In genomic region chr8:91381543-91382106, GRCm38 (mm10) we compare ENCODE assay signal across 10 mouse cellular contexts.
DNase-seq lines count a peak whose midpoint lies in the region; ATAC-seq and TF ChIP-seq lines count a peak whose summit lies in the region.
"Had no signal": no experiment of that assay in that cellular context is flagged by ENCODE, and none has a peak within 500 bp of the region (broad histone marks: within the 10 kb centered on the region; RNA-seq: fewer than 3 reads in every experiment).

No protein-coding gene starts in this region.

- peaks cover 54% of the 10 kb centered on the region for H3K79me2 ChIP-seq in C2C12 (ENCODE audit: control insufficient read depth, insufficient read depth)
- peaks cover 8% of the 10 kb centered on the region for H3K79me2 ChIP-seq in heart, adult 2 months (replicated peaks; ENCODE audit: control insufficient read depth, insufficient read depth, low read length)

- peaks cover 3% of the 10 kb centered on the region for H3K36me3 ChIP-seq in C2C12 (ENCODE audit: control insufficient read depth, insufficient read depth)
- peaks cover 8% of the 10 kb centered on the region for H3K36me3 ChIP-seq in heart, adult 2 months (ENCODE audit: control insufficient read depth, insufficient read depth, low read length)
- no peaks in the 10 kb centered on the region for H3K36me3 ChIP-seq in liver, embryonic 13.5 days
- H3K36me3 ChIP-seq: neural tube, embryonic 13.5 days had no signal

- H3K9ac ChIP-seq in heart, adult 2 months (ENCODE audit: low read depth, low read length) = no peak overlapping the region
- H3K9ac ChIP-seq in liver, embryonic 13.5 days = no peak overlapping the region

- intact Hi-C loops in heart, adult 2 months (cut with DNase I) = loop anchor here (5.0 kb wide), 1 partner anchor 416 kb away; no protein-coding TSS in a partner anchor

- peak; percentile 45 for DNase-seq in embryo, embryonic 10 days (ENCODE audit: low spot score)
- DNase-seq in embryo, embryonic 9.5 days (ENCODE audit: extremely low spot score) = no peak
- peak; percentile 41 to 65 for DNase-seq in heart, adult 2 months
- DNase-seq in liver, embryonic 13.5 days = no peak
- DNase-seq in urinary bladder, postnatal 36 days (ENCODE audit: low spot score in 2 of 2) = peak; percentile 35 to 71
- DNase-seq in thymus, adult 18-20 months = no peak
- DNase-seq in spleen, postnatal 4 days (ENCODE audit: low spot score in 2 of 2) = no peak

- H3K79me3 ChIP-seq in C2C12 (ENCODE audit: low read depth) = peaks cover 18% of the 10 kb centered on the region

- no peak for TF ChIP-seq EP300 in heart, adult 2 months (IDR thresholded peaks at IDR 0.05; ENCODE audit: insufficient read depth, low read depth, low read length)

- H3ac ChIP-seq in C2C12 (ENCODE audit: control insufficient read depth, insufficient read length, low read depth) = no peak overlapping the region

- H3K27me3 ChIP-seq in C2C12 (ENCODE audit: control insufficient read depth, insufficient read depth, insufficient read length) = no peaks in the 10 kb centered on the region
- H3K27me3 ChIP-seq in heart, adult 2 months (ENCODE audit: control insufficient read depth, insufficient read depth, low read length) = no peaks in the 10 kb centered on the region
- H3K27me3 ChIP-seq in liver, embryonic 13.5 days = no peaks in the 10 kb centered on the region

- WGBS in heart, adult 2 months = 36% methylated on average over 7 of the region's 7 CpGs
- 42% methylated on average over 7 of the region's 7 CpGs for WGBS in liver, embryonic 13.5 days (ENCODE audit: insufficient replicate concordance)

- no peaks in the 10 kb centered on the region for H3K9me3 ChIP-seq in liver, embryonic 13.5 days (replicated peaks)
- H3K9me3 ChIP-seq: neural tube, embryonic 13.5 days had no signal

- TF ChIP-seq POLR2A in heart, adult 2 months (IDR thresholded peaks at IDR 0.05; ENCODE audit: insufficient read depth, low read depth, low read length) = no peak

- H3K4me2 ChIP-seq in liver, embryonic 13.5 days = 0 out of 2 replicates have a peak overlapping the region, but pooled peaks have one; percentile 19
- H3K4me2 ChIP-seq: neural tube, embryonic 13.5 days had no signal

- H3K4me3 ChIP-seq in C2C12 (ENCODE audit: insufficient read depth, poor library complexity, severe bottlenecking) = no peak overlapping the region
- H3K4me3 ChIP-seq in heart, adult 2 months = no peak overlapping the region
- no peak overlapping the region for H3K4me3 ChIP-seq in liver, embryonic 13.5 days (replicated peaks)
- H3K4me3 ChIP-seq: erythroblast, embryonic 14.5 days; neural tube, embryonic 13.5 days had no signal

- H3K27ac ChIP-seq in heart, adult 2 months = peak overlapping the region; percentile 28; the same call in 1 of the 2 replicates
- peak overlapping the region; percentile 54; the same call in 1 of the 2 replicates for H3K27ac ChIP-seq in liver, embryonic 13.5 days
- H3K27ac ChIP-seq: neural tube, embryonic 13.5 days had no signal

- no peak for TF ChIP-seq CTCF in C2C12 (IDR thresholded peaks at IDR 0.05; ENCODE audit: control insufficient read depth, insufficient read depth, insufficient read length)
- no peak for TF ChIP-seq CTCF in heart, adult 2 months (IDR thresholded peaks at IDR 0.05)

- peak; percentile 50 for ATAC-seq in liver, embryonic 13.5 days (ENCODE audit: low read depth)

- H3K4me1 ChIP-seq in heart, adult 2 months (ENCODE audit: control insufficient read depth, insufficient read depth, low read length) = peaks cover 13% of the 10 kb centered on the region
- H3K4me1 ChIP-seq in liver, embryonic 13.5 days (replicated peaks) = peaks cover 59% of the 10 kb centered on the region

TF ChIP-seq in C2C12, 6 proteins besides CTCF, POLR2A, EP300 and RAD21:
- TF ChIP-seq CEBPB (IDR thresholded peaks at IDR 0.05; ENCODE audit: low read depth) (peak; percentile 55), MYOG (IDR thresholded peaks at IDR 0.05; ENCODE audit: control insufficient read depth, extremely low read depth, insufficient read length) (no peak), FOSL1 (IDR thresholded peaks at IDR 0.05; ENCODE audit: insufficient read depth, low read length, poor library complexity, severe bottlenecking) (no peak)

Comparison
In these comparisons a context has a peak if more than half of its experiments do, and no peak if none do; other contexts are left out.
1. DNase-seq: peak in embryo, embryonic 10 days (single experiment), heart, adult 2 months (2 of 2) and urinary bladder, postnatal 36 days (2 of 2); none in embryo, embryonic 9.5 days (single experiment), liver, embryonic 13.5 days (single experiment), thymus, adult 18-20 months (0 of 2) and spleen, postnatal 4 days (0 of 2).